In genomic region chr1:155013784-155014183, GRCm38 (mm10) we compare ENCODE assay signal across 14 mouse cellular contexts.
A peak's percentile ranks its signal among the peaks of the same experiment; 100 is the strongest.
DNase-seq lines count a peak whose midpoint lies in the region; ATAC-seq and TF ChIP-seq lines count a peak whose summit lies in the region.
"Had no signal": no experiment of that assay in that cellular context is flagged by ENCODE, and none has a peak within 500 bp of the region (broad histone marks: within the 10 kb centered on the region; RNA-seq: fewer than 3 reads in every experiment).

No protein-coding gene starts in this region.

- peaks cover 8% of the 10 kb centered on the region; the same call in 1 of the 2 replicates for H3K4me1 ChIP-seq in lung, postnatal 0 days (ENCODE audit: insufficient read depth, low read depth, low read length)
- 0 out of 2 replicates have a peak, but pooled peaks cover 3% of the 10 kb centered on the region for H3K4me1 ChIP-seq in intestine, embryonic 15.5 days (replicated peaks)
- no peaks in the 10 kb centered on the region for H3K4me1 ChIP-seq in midbrain, embryonic 15.5 days
- peaks cover 4% of the 10 kb centered on the region; the same call in 1 of the 2 replicates for H3K4me1 ChIP-seq in forebrain, embryonic 10.5 days
- H3K4me1 ChIP-seq: midbrain, embryonic 12.5 days had no signal

- WGBS in lung, postnatal 0 days = 22% methylated on average over 4 of the region's 4 CpGs
- WGBS in intestine, embryonic 15.5 days = 41% methylated on average over 4 of the region's 4 CpGs
- 71% methylated on average over 4 of the region's 4 CpGs for WGBS in midbrain, embryonic 15.5 days
- 66% methylated on average over 4 of the region's 4 CpGs for WGBS in forebrain, embryonic 10.5 days

- peak; percentile 40 for DNase-seq in lung, postnatal 0 days (ENCODE audit: low spot score)
- DNase-seq in lung, postnatal 14 days = no peak
- DNase-seq in R1 (ENCODE audit: low read depth, low spot score) = peak; percentile 33
- no peak for DNase-seq in forebrain, embryonic 10.5 days (ENCODE audit: extremely low spot score, low spot score)
- DNase-seq: cerebellum, adult 11 months; heart, postnatal 14 days; thymus, postnatal 4 days had no signal

- H3K27me3 ChIP-seq in lung, postnatal 0 days (replicated peaks; ENCODE audit: insufficient read depth, low read length) = no peaks in the 10 kb centered on the region
- no peaks in the 10 kb centered on the region; the same call in 1 of the 2 replicates for H3K27me3 ChIP-seq in intestine, embryonic 15.5 days (replicated peaks)
- H3K27me3 ChIP-seq in midbrain, embryonic 15.5 days (replicated peaks) = 0 out of 2 replicates have a peak, but pooled peaks cover 6% of the 10 kb centered on the region
- peaks cover 7% of the 10 kb centered on the region; the same call in 1 of the 2 replicates for H3K27me3 ChIP-seq in forebrain, embryonic 10.5 days (ENCODE audit: poor library complexity, severe bottlenecking)
- H3K27me3 ChIP-seq: limb, embryonic 13.5 days had no signal

- TF ChIP-seq CTCF in lung, postnatal 0 days (IDR thresholded peaks at IDR 0.05) = no peak

- ATAC-seq in lung, postnatal 0 days = peak; percentile 19; the same call in 1 of the 2 replicates
- peak; percentile 72; the same call in 1 of the 2 replicates for ATAC-seq in intestine, embryonic 15.5 days
- ATAC-seq in neutrophil, adult 5-6 weeks (ENCODE audit: extremely low read depth, insufficient number of reproducible peaks, low FRiP score, poor library complexity, severe bottlenecking) = peak; percentile 53; the same call in 1 of the 2 replicates
- no peak for ATAC-seq in midbrain, embryonic 15.5 days (replicated peaks)
- ATAC-seq: forebrain, embryonic 16.5 days had no signal

- no peak overlapping the region for H3K4me3 ChIP-seq in lung, postnatal 0 days (ENCODE audit: low read depth, low read length)
- H3K4me3 ChIP-seq in intestine, embryonic 15.5 days (replicated peaks) = no peak overlapping the region
- no peak overlapping the region for H3K4me3 ChIP-seq in midbrain, embryonic 15.5 days
- H3K4me3 ChIP-seq in forebrain, embryonic 10.5 days = no peak overlapping the region
- H3K4me3 ChIP-seq: limb, embryonic 13.5 days; midbrain, embryonic 12.5 days had no signal

- TF ChIP-seq EP300 in lung, postnatal 0 days (IDR thresholded peaks at IDR 0.05) = no peak

- no peak overlapping the region for H3K4me2 ChIP-seq in lung, postnatal 0 days (replicated peaks; ENCODE audit: low read depth, low read length)
- H3K4me2 ChIP-seq in intestine, embryonic 15.5 days (replicated peaks) = no peak overlapping the region
- no peak overlapping the region for H3K4me2 ChIP-seq in midbrain, embryonic 15.5 days
- H3K4me2 ChIP-seq: limb, embryonic 13.5 days; midbrain, embryonic 12.5 days had no signal

- H3K9me3 ChIP-seq in lung, postnatal 0 days (ENCODE audit: low read length) = no peaks in the 10 kb centered on the region
- no peaks in the 10 kb centered on the region for H3K9me3 ChIP-seq in intestine, embryonic 15.5 days
- no peaks in the 10 kb centered on the region for H3K9me3 ChIP-seq in midbrain, embryonic 15.5 days
- H3K9me3 ChIP-seq in forebrain, embryonic 10.5 days = no peaks in the 10 kb centered on the region
- H3K9me3 ChIP-seq: limb, embryonic 13.5 days; midbrain, embryonic 12.5 days had no signal

- H3K27ac ChIP-seq in lung, postnatal 0 days (ENCODE audit: low read length) = no peak overlapping the region
- no peak overlapping the region for H3K27ac ChIP-seq in intestine, embryonic 15.5 days
- H3K27ac ChIP-seq in midbrain, embryonic 15.5 days = no peak overlapping the region
- no peak overlapping the region for H3K27ac ChIP-seq in forebrain, embryonic 10.5 days
- H3K27ac ChIP-seq: kidney, postnatal 0 days; limb, embryonic 13.5 days; midbrain, embryonic 12.5 days had no signal

- H3K36me3 ChIP-seq in lung, postnatal 0 days (ENCODE audit: insufficient read depth, low read length) = no peaks in the 10 kb centered on the region
- no peaks in the 10 kb centered on the region for H3K36me3 ChIP-seq in intestine, embryonic 15.5 days
- no peaks in the 10 kb centered on the region for H3K36me3 ChIP-seq in midbrain, embryonic 15.5 days (replicated peaks)
- no peaks in the 10 kb centered on the region for H3K36me3 ChIP-seq in forebrain, embryonic 10.5 days (replicated peaks)
- H3K36me3 ChIP-seq: limb, embryonic 13.5 days; midbrain, embryonic 12.5 days had no signal

- H3K9ac ChIP-seq in lung, postnatal 0 days (replicated peaks; ENCODE audit: low read depth) = no peak overlapping the region
- H3K9ac ChIP-seq in intestine, embryonic 15.5 days = no peak overlapping the region
- no peak overlapping the region for H3K9ac ChIP-seq in midbrain, embryonic 15.5 days
- H3K9ac ChIP-seq: limb, embryonic 13.5 days; midbrain, embryonic 12.5 days had no signal

Comparison
In these comparisons a context has a peak if more than half of its experiments do, and no peak if none do; other contexts are left out.
1. DNase-seq: peak in lung, postnatal 0 days (single experiment) and R1 (single experiment); none in lung, postnatal 14 days (single experiment) and forebrain, embryonic 10.5 days (single experiment).